Mouse (Mus musculus) ovary, postnatal 14 days (tissue): ENCODE results near the gene Nek9.
"Not testable (repeated sequence)": the region's sequence is repeated elsewhere in the genome, so short reads cannot be mapped to it uniquely, and the experiment has no call there.

Experiments used
- DNase-seq: peaks from one replicate; pipeline ENCODE4 v3.0.0; 2022; ENCODE audit warnings: low spot score

Nek9 gene

GRCm38 (mm10) chr12:85289157-85290000 lies 49.8 kb downstream of the Nek9 start:
- peak; percentile 57 for DNase-seq

GRCm38 (mm10) chr12:85288486-85289156 lies 50.5 kb downstream of the Nek9 start, which contains the start of gene Zc2hc1c:
Gene Zc2hc1c (plus strand): TSS chr12:85288591.
- DNase-seq, result peak; percentile 78

DNA sequence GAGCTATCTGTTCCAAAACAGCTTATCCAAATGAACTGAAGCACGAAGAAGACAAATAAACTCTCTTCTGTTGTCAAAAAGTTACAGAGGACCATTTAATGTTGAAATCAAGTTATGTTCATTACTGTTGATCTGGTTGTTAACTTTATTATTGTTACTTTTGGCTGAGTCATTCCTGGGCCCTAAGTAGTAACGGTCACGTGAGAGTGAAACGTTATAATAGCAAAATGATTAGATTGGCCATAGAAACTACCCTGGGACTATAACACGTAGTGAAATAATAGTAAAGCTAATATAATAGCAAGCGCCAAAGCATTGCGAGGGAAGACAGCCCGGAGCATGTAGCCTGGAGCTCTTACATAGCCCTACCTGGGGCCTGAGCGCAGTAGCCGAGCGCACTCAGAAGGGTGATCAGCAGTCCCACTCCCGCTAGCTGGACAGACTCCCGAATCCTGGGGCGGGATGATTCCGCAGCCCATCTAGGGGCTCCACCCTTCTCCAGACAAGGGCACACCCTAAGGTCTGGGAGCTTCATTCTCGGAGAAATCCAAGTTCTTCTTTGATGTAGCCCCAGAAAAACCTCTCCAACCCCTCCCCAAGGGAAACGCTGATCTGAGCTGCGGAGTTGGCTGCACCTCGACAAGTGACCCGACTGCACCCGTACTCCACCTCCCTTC lies 51.2 kb downstream of the Nek9 start, which contains the start of gene Acyp1:
Acyp1 (minus strand) TSS at position 630 of the 677 bp plus-strand sequence.
- peak; percentile 41 for DNase-seq

DNA sequence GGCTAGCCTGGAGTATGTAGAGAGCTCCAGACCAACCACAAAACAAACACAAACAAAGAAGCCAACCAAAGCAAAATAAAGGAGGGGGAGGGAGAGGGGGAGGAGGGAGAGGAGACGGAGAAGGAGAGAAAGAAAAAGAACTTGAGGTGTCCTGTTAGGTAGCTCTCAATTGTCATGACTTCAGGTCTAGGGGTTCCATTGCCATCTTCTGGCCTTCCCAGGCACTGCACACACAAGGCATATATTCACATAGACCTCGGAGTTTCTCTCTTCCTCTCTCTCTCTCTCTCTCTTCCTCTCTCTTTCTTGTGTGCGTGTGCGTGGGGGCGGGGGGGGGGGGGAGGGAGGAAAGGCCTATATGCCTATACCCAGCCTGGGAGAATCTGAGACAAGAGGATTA lies 52.2 kb downstream of the Nek9 start:
- no peak for DNase-seq

DNA sequence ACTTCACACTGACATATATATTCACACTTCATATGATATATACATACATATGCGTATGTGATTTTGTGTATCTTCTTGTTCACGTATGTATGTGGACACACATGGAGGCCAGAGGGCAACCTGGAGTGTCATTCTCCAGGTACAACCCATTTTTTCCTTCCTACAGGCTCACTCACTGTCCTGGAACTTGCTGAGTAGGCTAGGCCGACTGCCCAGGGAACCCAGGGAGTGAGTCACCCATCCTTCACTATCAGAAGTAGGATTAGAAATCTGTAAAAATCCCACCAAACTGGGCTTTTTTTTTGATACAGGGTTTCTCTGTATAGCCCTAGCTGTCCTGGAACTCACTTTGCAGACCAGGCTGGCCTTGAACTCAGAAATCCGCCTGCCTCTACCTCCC lies 54.2 kb downstream of the Nek9 start:
- no peak for DNase-seq

DNA sequence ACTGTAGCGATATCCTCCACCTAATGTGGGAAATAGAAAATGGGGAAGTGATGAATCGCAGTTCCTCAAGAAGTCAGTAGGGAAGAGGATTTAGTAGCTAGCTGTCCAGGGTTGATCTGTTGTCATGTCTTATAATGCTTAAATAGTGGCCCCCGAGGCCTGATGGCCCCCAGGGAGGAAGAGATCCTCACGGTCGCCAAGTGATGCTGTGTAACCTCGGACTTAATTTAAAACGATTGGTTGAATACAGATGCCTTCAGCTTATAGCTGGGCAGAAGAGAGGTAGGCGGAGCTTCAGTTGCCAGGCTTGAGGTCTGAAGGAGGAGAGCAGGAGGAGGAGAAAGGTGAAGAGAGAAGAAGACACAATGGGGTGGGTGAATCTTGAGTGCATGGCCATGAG lies 54.8 kb downstream of the Nek9 start:
- no peak for DNase-seq

DNA sequence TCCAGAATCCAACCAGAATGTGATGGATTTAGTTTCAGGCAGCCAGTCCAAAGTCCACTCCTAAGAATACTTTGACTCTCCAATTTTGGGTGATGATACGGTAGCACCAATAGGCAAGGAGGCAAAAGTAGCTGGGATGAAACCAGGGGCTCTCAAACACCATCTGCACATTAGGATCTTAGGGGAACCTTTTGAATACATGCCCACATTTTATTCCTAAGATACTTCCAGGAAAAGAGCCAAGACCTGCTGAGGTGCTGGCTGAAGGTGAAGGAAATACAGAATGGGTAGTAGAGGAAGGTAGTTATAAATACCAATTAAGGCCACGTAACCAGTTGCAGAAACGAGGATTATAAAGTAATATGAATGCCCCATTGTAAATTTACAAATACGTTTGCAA lies 57.4 kb downstream of the Nek9 start:
- not testable (repeated sequence) for DNase-seq

- DNase-seq, result no peak
Measured at GRCm38 (mm10) chr12:85280845-85281651, 58.1 kb downstream of the Nek9 start.

GRCm38 (mm10) chr12:85280105-85280844 lies 58.9 kb downstream of the Nek9 start:
- DNase-seq, result peak; percentile 97

DNA sequence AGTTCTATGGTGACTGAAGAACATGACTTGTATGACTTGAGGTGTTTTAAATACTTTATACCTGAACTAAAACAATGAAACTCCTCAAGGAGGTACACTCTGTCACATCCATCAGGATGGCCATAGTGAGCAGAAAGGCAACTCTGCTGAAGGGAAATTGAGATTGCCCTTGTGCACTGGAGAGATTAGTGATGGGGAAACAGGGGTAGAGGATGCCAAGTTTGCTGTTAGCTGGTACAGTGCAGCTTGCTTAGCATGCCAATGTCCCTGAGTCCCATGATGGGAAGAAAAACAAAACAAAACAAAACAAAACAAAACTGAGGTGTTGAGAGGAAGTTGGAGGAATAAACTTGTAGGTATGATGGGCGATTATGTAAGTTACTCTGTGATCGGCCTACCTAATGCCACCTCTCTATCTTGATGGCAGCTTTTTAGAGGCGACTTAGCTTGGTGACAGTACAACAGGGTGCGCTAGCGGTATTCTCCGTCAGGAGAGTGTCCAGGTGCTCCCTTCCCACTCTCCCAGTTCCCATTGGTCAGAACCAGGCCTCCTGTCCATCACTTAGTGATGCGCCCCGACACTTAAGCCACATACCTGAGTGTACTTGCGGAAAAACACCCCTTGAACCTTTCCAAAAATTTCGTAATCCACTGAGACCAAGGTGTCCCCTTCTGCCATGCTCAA lies 59.6 kb downstream of the Nek9 start:
- DNase-seq, result no peak

GRCm38 (mm10) chr12:85278919-85279318 lies 60.2 kb downstream of the Nek9 start:
- no peak for DNase-seq

DNA sequence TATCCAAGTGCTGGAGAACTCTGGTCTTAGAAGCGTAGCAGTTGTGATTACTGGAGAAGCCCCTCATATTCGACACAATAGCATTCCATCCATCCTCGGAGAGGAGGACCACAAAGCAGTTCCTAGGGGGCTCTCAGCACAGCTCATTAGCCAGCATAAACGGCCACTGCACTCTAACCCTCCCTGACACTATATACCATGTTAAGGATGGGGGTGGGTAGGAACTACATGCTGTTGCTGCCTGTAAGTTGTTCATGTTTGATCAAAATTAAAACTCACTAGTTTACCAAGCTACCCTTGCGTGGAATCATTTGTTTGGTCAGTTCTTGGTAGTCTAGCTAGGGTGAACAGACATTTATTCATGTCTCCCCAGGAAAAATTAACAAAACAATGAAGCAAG lies 62.9 kb downstream of the Nek9 start:
- no peak for DNase-seq

- no peak for DNase-seq
Measured at GRCm38 (mm10) chr12:85273508-85273907, 65.7 kb downstream of the Nek9 start.

DNA sequence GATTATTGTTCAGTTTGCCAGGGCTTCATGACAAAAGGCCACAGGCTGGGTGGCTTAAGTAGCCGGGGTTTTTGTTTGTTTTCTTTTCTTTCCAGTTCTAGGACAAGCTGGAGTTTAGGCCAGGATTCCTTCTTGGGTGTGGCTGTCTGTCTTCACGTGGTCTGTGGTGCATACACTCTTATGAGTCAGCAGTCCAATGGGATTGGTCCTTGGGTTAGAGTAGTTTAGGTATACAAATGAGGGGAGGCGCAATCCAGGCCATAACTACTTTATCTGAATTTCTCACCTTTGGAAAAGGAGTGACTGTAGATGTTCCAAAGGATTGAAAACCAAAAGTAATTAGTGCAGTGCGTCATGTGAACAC lies 67.3 kb downstream of the Nek9 start:
- DNase-seq, result no peak

DNA sequence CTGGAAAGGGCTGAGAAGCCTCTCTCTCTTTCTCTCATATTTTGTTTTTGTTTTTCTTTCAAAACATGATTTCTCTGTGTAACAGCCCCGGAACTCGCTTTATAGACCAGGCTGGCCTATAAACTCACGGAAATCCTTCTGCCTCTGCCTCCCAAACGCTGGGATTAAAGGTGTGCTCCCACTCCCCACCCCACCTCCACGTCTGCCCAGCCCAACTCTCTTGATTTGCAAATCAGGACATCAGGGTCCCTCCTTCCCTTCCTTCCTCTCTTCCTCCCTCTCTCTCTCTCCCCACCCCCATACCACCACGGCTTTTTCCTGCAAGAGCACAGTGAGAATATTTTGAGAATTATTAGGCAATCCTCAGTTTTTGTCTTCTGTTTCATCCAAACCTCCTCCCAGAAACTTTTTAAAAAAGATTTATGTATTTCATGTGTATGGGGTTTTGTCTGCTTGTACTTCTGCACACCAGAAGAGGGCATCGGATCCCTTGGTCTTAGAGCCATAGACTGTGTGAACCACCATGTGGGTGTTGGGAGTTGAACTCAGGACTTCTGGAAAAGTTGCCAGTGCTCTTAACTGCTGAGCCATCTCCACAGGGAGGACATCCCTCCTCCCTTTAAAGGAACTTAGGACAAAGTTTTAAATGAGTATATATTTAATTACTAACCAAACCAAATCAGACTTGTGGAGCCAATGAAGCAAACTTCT lies 67.9 kb downstream of the Nek9 start:
- DNase-seq, result no peak

DNA sequence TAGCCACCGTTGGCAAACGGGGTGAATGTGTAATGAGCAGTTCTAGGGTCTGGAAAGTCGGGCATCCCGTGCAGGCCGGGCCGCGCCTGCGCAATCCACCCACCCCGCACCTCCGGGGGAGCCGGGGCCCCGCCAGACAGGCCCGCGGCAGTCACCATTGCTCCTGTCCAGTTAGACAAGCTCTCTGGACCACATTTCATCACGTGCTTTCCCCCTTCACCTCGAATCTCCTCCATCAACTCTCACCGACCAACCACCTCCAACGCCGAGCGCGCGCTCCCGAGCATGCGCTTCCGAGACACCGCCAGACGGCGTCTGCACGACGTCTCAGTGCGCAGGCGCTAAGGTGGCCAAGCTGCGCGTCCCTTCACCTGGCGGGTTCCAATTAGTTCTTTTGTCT lies 68.8 kb downstream of the Nek9 start, which contains the start of gene Mlh3:
Mlh3 (minus strand) TSS at position 281 of the 400 bp plus-strand sequence.
- peak; percentile 68 for DNase-seq

GRCm38 (mm10) chr12:85269821-85270220 lies 69.3 kb downstream of the Nek9 start:
- DNase-seq, result no peak

DNA sequence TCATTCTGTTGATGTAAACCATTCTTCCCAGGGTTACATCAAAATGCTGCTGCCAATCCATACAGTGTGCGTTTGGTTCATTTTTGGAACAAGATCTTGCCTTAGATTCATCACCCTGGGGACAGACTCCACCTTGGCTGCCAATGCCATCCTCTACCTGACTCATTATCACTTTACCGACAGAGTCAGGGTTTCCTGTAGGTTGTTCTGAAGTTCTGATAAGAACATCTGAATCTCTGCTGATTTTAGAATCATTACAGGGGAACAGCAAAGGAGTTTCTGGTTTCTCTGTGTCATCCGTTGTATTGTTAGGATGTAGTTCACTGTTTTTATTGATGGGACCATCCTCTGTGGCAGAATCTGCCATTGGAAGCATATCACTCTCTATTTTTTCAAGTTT lies 72.9 kb downstream of the Nek9 start:
- no peak for DNase-seq

GRCm38 (mm10) chr12:85264940-85265339 lies 74.2 kb downstream of the Nek9 start:
- DNase-seq, result no peak

DNA sequence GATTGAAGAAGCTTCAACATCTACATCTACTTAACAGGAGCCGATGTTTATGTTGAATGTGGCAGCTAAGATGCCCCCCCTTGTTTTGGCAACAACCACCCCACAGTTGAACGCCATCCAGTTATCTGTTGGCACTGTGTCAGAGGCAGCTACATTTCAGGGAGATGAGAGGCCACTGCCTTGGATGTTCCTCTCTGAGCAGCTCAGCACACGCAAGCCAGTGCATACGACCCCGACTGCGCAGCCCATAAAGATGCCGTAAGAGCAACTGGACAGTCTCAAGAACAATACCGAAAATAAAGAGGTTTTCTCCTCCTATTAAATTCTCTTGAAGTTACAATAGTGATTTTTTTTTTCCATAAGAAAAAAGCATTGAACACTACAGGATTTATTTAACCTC lies 74.6 kb downstream of the Nek9 start:
- no peak for DNase-seq
